Mouse (Mus musculus): Measurements from ENCODE around the gene Gm49378.

DNA sequence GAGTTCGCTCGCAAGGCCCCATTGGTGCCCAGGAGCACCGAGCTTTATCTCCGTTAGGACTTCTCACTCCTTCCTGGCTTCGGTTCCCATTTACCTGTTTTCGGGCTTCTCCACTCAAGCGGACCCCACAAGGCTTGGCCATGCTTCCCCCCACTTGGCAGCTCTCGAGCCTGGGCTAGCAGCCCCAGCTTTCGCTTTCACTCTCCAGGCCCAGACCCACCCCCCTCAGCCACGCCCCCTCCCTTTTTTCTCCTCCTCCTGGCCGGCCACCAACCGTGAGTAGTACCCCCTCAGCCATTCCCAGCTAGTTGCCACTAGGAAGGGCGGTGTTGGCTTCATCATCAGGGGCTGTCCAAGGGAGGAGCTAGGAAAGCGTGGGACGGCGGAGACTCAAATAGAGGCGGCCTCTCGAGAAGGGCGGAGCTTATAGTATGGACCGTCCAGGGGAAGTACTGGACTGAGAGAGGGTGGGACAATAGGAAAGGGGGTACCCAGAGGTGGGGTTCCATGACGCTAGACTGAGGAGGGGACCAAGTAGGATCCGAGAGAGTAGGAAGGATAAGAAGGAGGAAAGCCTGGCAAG lies 46.9 kb downstream of the Gm49378 start, which contains the start of gene Psme2:
- TF ChIP-seq EP300 (optimal IDR thresholded peaks at IDR 0.05) (no peak), CTCF (IDR thresholded peaks at IDR 0.05; ENCODE audit: low read depth) (peak; percentile 38)
